Mouse (Mus musculus): Measurements from ENCODE around the gene Hira. TPM values are rescaled to one million over a fixed set of nuclear protein-coding genes. Genes with fewer than 3 reads are reported as not detected.

Hira gene
- polyA plus RNA-seq (2021; fragmentation: Nextera tagmentation) = 8.3 and 12.5 TPM in 2 replicates
- long read RNA-seq, experiment 1, partial matches to known transcripts = 4 of 4 reads
- long read RNA-seq, experiment 1, other reads (novel, unspliced or antisense) = 0 of 4 reads
- long read RNA-seq, experiment 2, partial matches to known transcripts = 6 of 10 reads
- long read RNA-seq, experiment 2, other reads (novel, unspliced or antisense) = 4 of 10 reads

GRCm38 (mm10) chr16:18876442-18877308, at the start of gene Hira, which contains the start of gene Mrpl40:
Hira (plus strand) TSS chr16:18877037.
Mrpl40 (minus strand) TSS chr16:18876862.

GRCm38 (mm10) chr16:18836468-18837208, 40.2 kb upstream of the Hira start, which contains the start of the genes 2510002D24Rik and Gm28539:
2510002D24Rik (plus strand) TSS chr16:18836578.
Gm28539 (plus strand) TSS chr16:18836584.

Other genes with a start within 250 kb of the Hira start
- 64.3 and 86.6 TPM in 2 replicates for gene Sept5, start 247.1 kb upstream of the Hira start, polyA plus RNA-seq (2021; fragmentation: Nextera tagmentation)
- 121 and 165 TPM in 2 replicates for gene Cldn5, start 100.2 kb upstream of the Hira start, polyA plus RNA-seq (2021; fragmentation: Nextera tagmentation)
- 78.7 and 83.0 TPM in 2 replicates for gene Ufd1, start 65.3 kb upstream of the Hira start, polyA plus RNA-seq (2021; fragmentation: Nextera tagmentation)
- gene Cdc45, start 65.0 kb upstream of the Hira start, polyA plus RNA-seq (2021; fragmentation: Nextera tagmentation) = 1.9 TPM in 2 replicates
- 41.7 and 42.0 TPM in 2 replicates for gene 2510002D24Rik, start 40.5 kb upstream of the Hira start, polyA plus RNA-seq (2021; fragmentation: Nextera tagmentation)
- 0.19 TPM in 1 of 2 replicates, not detected in the other for gene Gm28539, start 40.5 kb upstream of the Hira start, polyA plus RNA-seq (2021; fragmentation: Nextera tagmentation)
- 87.0 and 88.9 TPM in 2 replicates for gene Mrpl40, start 175 bp upstream of the Hira start, polyA plus RNA-seq (2021; fragmentation: Nextera tagmentation)